Mouse (Mus musculus) macrophage (primary cell): ENCODE measurements around the gene Coq5. TPM values are rescaled to one million over a fixed set of nuclear protein-coding genes. Genes with fewer than 3 reads are reported as not detected.
"Not testable (repeated sequence)": the region's sequence is repeated elsewhere in the genome, so short reads cannot be mapped to it uniquely, and the experiment has no call there.

ENCODE experiments used
- H3K27ac ChIP-seq: fragments of 350-480 bp; formaldehyde crosslinking; 2 replicates; pipeline ENCODE4 v1.9.0; 2021
- H3K36me3 ChIP-seq: fragments of 350-480 bp; formaldehyde crosslinking; 2 replicates; pipeline ENCODE4 v1.9.0; 2021; ENCODE audit errors: inconsistent target
- H3K4me3 ChIP-seq: fragments of 350-480 bp; formaldehyde crosslinking; 2 replicates; pipeline ENCODE4 v1.9.0; 2021; ENCODE audit errors: inconsistent target
- H3K79me2 ChIP-seq: fragments of 350-480 bp; formaldehyde crosslinking; 2 replicates; pipeline ENCODE4 v1.9.0; 2021; ENCODE audit errors: inconsistent target
- WGBS: methylation state at CpG from one replicate; pipeline ENCODE4 v1.1.7; 2026; ENCODE audit warnings: inconsistent platforms; ENCODE audit not compliant: missing documents; 5-methylcytosine and 5-hydroxymethylcytosine counted together
- polyA plus RNA-seq: library from polyadenylated mRNA; stranded (reverse); fragments of 250-400 nt; gene quantifications from 3 replicates; pipeline ENCODE4 v1.2.4, GENCODE M21; 2018; ENCODE audit warnings: inconsistent platforms

Gene Coq5
- polyA plus RNA-seq, 1 experiment from 2014 or later: 29.0 TPM

DNA sequence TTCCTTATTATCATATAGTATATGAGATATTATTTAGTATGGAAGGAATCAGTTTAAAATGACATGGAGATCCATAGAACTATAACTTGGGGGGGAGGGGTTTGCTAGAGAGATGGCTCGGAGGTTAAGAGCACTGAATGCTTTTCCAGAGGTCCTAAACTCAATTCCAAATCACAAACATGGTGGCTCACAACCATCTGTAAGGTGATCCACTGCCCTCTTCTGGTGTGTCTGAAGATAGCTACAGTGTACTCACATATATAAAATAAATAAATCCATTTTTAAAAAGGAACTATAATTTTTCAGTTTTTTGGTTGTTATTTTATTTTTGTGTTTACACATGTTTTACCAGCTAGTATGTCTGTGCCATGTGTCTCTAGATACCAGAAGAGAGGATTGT lies 5.1 kb upstream of the Coq5 start:
- Histone ChIP-seq H3K79me2 (peaks cover 32% of the 10 kb centered on the region), H3K36me3 (no peaks in the 10 kb centered on the region), H3K27ac (no peak overlapping the region), H3K4me3 (no peak overlapping the region)
- WGBS: 71% methylated on average over 1 of the region's 1 CpGs

- H3K79me2 ChIP-seq: peaks cover 30% of the 10 kb centered on the region
- 100% methylated on average over 1 of the region's 1 CpGs for WGBS
- no peak overlapping the region for H3K27ac ChIP-seq
- H3K4me3 ChIP-seq: no peak overlapping the region
- H3K36me3 ChIP-seq: no peaks in the 10 kb centered on the region
Observed at GRCm38 (mm10) chr5:115274771-115275170, 4.7 kb upstream of the Coq5 start.

DNA sequence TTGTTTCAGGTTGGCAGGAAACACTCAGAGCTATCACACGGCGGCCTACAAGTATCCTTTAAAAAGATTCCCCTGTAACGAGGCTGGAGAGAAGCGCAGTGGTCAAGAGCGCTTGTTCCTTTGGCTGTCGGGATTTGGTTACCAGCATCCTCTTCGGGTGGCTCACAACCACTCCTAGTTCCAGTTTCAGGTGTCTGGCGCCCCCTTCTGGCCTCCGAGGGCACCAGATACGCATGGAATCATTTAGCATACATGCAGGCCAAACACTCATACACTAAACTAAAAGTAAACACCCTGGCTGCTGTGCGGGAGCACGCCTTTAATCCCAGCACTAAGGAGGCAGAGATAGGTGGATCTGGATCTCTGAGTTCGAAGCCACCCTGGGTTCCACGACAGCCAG lies 3.5 kb upstream of the Coq5 start:
- WGBS: 84% methylated on average over 14 of the region's 14 CpGs
- no peaks in the 10 kb centered on the region for H3K36me3 ChIP-seq
- H3K27ac ChIP-seq: no peak overlapping the region
- H3K4me3 ChIP-seq: no peak overlapping the region
- peaks cover 30% of the 10 kb centered on the region for H3K79me2 ChIP-seq

DNA sequence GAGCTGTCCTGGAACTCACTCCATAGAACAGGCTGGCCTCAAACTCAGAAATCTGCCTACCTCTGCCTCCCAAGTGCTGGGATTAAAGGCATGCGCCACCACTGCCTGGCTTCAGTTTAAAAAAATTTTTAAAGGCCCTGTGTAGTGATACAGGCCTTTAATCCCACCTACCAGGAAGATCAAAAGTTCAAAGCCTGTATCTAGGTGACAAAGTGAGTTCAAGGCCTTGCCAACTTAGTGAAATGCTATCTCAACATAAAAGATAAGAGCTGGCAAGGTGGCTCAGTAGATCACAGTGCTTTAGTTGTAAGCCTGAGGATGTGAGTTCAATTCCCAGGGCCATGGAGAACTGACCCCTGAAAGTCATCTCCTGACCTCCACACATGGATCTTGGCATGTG lies 1.4 kb upstream of the Coq5 start:
- Histone ChIP-seq H3K27ac (no peak overlapping the region), H3K79me2 (peaks cover 25% of the 10 kb centered on the region), H3K36me3 (no peaks in the 10 kb centered on the region), H3K4me3 (no peak overlapping the region)
- WGBS: 100% methylated on average over 1 of the region's 1 CpGs

DNA sequence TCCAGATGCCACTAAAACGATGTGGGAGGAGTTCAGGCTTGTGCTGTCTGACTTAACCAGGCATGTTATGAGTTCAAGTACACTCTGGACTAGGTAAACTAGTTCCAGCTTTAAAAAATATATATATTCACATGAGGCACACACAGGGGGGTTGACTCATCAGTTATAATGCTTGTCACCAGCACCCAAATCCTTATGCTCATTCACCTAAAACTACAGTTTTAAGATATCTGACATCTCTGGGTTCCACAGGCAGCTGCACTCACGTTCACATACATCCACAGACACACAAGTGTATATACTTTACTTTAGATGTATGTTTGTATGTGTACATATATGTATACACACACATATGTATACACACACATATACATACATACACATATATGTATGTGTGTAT lies 681 bp upstream of the Coq5 start:
- Histone ChIP-seq H3K36me3 (peaks cover 4% of the 10 kb centered on the region; the same call in 1 of the 2 replicates), H3K27ac (no peak overlapping the region), H3K4me3 (no peak overlapping the region), H3K79me2 (peaks cover 31% of the 10 kb centered on the region)
- 88% methylated on average over 2 of the region's 2 CpGs for WGBS

GRCm38 (mm10) chr5:115280050-115280687 lies 703 bp downstream of the Coq5 start:
- 3% methylated on average over 17 of the region's 17 CpGs for WGBS
- Histone ChIP-seq H3K36me3 (peaks cover 14% of the 10 kb centered on the region), H3K27ac (peak overlapping the region; percentile 51), H3K4me3 (peak overlapping the region; percentile 90), H3K79me2 (peaks cover 31% of the 10 kb centered on the region)

DNA sequence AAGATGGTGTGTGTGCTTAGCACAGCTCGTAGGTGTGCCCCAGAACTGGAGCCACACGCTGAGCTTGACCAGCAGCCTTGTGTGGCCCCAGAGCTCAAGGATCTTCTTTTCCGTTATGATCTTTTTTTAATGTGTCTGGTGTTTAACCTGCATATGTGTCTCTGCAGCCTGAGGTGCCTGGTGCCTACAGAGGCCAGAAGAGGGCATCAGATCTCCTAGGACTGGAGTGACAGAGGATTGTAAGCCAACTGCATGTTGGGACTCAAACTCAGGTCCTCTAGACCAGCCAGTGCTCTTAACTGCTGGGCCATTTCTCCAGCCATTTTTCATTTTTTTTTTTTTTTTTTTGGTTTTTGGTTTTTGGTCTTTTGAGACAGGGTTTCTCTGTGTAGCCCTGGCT lies 5.3 kb downstream of the Coq5 start:
- WGBS: 94% methylated on average over 3 of the region's 3 CpGs
- Histone ChIP-seq H3K36me3 (peaks cover 31% of the 10 kb centered on the region), H3K79me2 (peaks cover 29% of the 10 kb centered on the region)

GRCm38 (mm10) chr5:115294173-115294572 lies 14.7 kb downstream of the Coq5 start:
- WGBS: 94% methylated on average over 8 of the region's 8 CpGs
- Histone ChIP-seq H3K4me3 (no peak overlapping the region), H3K79me2 (peaks cover 6% of the 10 kb centered on the region), H3K36me3 (peaks cover 43% of the 10 kb centered on the region; the same call in 1 of the 2 replicates), H3K27ac (no peak overlapping the region)

More for the DNA sequence above, 5.3 kb downstream of the Coq5 start:
- H3K4me3 ChIP-seq: no peak overlapping the region
- no peak overlapping the region for H3K27ac ChIP-seq

GRCm38 (mm10) chr5:115296347-115296746 lies 16.9 kb downstream of the Coq5 start:
- peaks cover 28% of the 10 kb centered on the region; the same call in 1 of the 2 replicates for H3K36me3 ChIP-seq
- no peak overlapping the region for H3K4me3 ChIP-seq
- H3K79me2 ChIP-seq: peaks cover 19% of the 10 kb centered on the region
- H3K27ac ChIP-seq: no peak overlapping the region
- whole genome bisulfite sequencing: 88% methylated on average over 8 of the region's 10 CpGs

- H3K79me2 ChIP-seq: peaks cover 19% of the 10 kb centered on the region
- peak overlapping the region; percentile 59 for H3K27ac ChIP-seq
Observed at GRCm38 (mm10) chr5:115300035-115300744, 20.7 kb downstream of the Coq5 start.

DNA sequence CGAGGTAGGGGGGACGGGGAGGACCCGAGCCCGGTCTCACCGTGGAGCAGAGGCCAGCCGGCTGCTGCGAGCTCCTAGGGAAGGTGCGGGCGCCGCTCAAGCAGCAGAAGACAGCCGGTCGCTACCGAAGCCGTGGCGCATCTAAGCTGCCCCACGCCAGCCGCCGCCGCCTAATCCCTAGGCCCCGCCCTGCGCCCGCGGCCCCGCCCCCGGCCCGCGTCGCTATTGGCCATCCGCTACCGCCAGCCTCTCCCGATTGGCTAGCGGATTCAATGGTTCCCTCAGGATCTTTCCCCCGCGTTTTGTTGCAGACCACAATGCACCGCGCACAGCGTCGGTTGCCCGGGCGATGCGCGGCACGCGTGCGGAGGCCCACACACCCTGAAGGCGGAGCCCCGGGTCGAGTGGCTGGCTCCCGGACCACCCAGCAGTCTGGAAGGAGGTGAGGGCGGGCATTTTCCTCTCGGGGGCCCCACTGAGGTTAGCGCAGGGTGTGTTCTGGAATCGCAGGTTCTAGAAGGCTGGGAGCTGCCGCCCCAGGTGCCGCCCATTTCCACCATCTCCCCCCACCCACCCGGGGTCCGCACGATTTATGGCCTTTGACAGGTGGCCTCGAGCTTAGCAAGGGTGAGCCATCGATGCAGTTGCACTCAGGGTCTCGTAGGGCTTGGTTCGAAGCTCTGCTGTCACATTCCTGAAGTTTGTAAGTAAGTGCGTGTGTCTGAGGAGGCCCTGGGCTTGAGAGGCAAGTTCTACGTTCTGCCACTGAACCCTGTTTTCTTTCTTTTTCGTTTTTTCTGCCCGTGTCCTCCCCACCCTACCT lies 21.5 kb downstream of the Coq5 start, which contains the start of gene Dynll1:
Dynll1 (minus strand) TSS at position 208 of the 823 bp plus-strand sequence.
- 0% methylated on average over 63 of the region's 66 CpGs for WGBS

More at GRCm38 (mm10) chr5:115300035-115300744, 20.7 kb downstream of the Coq5 start:
- 1% methylated on average over 42 of the region's 46 CpGs for WGBS
- H3K36me3 ChIP-seq: peaks cover 25% of the 10 kb centered on the region; the same call in 1 of the 2 replicates
- H3K4me3 ChIP-seq: peak overlapping the region; percentile 85

GRCm38 (mm10) chr5:115301615-115302014 lies 22.1 kb downstream of the Coq5 start:
- Histone ChIP-seq H3K27ac (peak overlapping the region; percentile 25; the same call in 1 of the 2 replicates), H3K4me3 (peak overlapping the region; percentile 64), H3K79me2 (peaks cover 19% of the 10 kb centered on the region), H3K36me3 (peaks cover 13% of the 10 kb centered on the region; the same call in 1 of the 2 replicates)
- WGBS: 38% methylated on average over 13 of the region's 13 CpGs

More for the DNA sequence above, 21.5 kb downstream of the Coq5 start, which contains the start of gene Dynll1:
- H3K27ac ChIP-seq: peak within 1 kb of the TSS; percentile 59
- peak within 1 kb of the TSS; percentile 85 for H3K4me3 ChIP-seq
- H3K79me2 ChIP-seq: peaks cover 19% of the 10 kb centered on the region
- H3K36me3 ChIP-seq: peaks cover 19% of the 10 kb centered on the region; the same call in 1 of the 2 replicates

DNA sequence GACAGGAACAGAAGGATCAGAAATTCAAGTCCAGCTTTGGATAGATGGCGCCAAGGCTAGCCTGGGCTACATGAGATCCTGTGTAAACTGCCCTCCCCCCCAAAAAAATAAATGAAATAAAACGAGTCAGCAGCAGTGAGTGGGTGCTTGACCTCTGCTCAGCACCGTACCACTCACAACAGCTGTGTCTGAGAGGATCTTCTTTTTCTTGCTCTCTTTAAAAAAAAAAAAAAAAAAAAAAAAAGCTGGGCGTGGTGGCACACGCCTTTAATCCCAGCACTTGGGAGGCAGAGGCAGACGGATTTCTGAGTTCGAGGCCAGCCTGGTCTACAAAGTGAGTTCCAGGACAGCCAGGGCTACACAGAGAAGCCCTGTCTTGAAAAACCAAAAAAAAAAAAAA lies 22.7 kb downstream of the Coq5 start:
- not testable (repeated sequence) for H3K4me3 ChIP-seq, H3K27ac ChIP-seq
- 100% methylated on average over 1 of the region's 7 CpGs for WGBS
- peaks cover 19% of the 10 kb centered on the region for H3K79me2 ChIP-seq
- H3K36me3 ChIP-seq: peaks cover 10% of the 10 kb centered on the region; the same call in 1 of the 2 replicates

DNA sequence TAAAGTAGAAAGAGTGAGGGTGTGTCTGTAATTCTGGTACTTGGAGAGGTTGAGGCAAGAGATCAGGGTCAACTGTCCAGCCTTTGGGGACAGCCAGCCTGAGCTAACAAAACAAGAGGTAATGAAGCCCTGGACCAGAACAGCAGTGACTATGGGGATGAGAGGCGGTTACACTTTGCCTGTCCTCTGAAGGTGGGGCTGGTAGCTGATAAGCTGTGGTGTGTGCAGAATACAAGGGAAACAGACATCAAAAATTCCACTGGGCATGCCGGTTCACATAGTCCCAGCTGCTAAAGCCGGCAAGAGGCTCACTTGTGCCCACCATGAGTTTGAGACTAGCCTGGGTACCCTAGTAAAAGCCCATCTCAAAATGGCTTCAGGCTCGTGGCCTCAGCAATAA lies 32.9 kb downstream of the Coq5 start:
- H3K4me3 ChIP-seq: no peak overlapping the region
- no peaks in the 10 kb centered on the region for H3K36me3 ChIP-seq
- no peaks in the 10 kb centered on the region for H3K79me2 ChIP-seq
- WGBS: 88% methylated on average over 4 of the region's 4 CpGs
- no peak overlapping the region for H3K27ac ChIP-seq
